Mouse (Mus musculus) monocyte, adult 5-6 weeks (primary cell): Measurements from ENCODE around the gene Gm12166. TPM values are rescaled to one million over a fixed set of nuclear protein-coding genes. Genes with fewer than 3 reads are reported as not detected.
"Not testable (repeated sequence)": the region's sequence is repeated elsewhere in the genome, so short reads cannot be mapped to it uniquely, and the experiment has no call there.

ENCODE experiments used
- ATAC-seq: fragments of 153-309, 156-312 bp; replicated peaks from 2 replicates; pipeline ENCODE4 v1.8.0; 2017; ENCODE audit warnings: mild to moderate bottlenecking; ENCODE audit not compliant: low TSS enrichment, insufficient number of reproducible peaks, severe bottlenecking, poor library complexity, low FRiP score
- total RNA-seq: library from RNA; stranded (forward); fragments of 200-1000, 200-491, 200-594 nt; gene quantifications from 3 replicates; pipeline ENCODE4 v1.2.3, GENCODE M21; 2017

Gm12166 gene
- total RNA-seq, 1 experiment from 2014 or later, result 17.4 TPM

GRCm38 (mm10) chr11:46059887-46060650 is 7.9 kb upstream of the Gm12166 start:
- no peak for ATAC-seq

DNA sequence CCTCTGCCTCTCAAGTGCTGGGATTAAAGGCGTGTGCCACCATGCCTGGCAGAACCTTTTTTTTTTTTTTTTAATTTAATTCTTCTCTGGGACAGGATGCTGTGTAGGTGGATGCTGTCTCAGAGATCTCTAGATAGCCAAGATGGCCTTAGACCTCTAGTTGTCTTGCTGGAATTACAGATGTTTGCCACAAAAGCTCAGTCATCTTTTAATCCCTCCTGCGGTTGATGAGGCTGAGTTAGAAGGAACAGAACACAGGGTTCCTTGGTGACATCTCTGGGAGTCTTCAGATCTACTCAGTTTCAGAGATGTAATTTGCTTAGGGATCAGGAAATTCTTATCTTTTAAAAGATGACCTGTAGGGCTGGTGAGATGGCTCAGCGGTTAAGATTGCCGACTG is 6.8 kb upstream of the Gm12166 start:
- no peak for ATAC-seq

- no peak for ATAC-seq
These were observed 5.9 kb upstream of the Gm12166 start for GRCm38 (mm10) chr11:46058011-46058410.

DNA sequence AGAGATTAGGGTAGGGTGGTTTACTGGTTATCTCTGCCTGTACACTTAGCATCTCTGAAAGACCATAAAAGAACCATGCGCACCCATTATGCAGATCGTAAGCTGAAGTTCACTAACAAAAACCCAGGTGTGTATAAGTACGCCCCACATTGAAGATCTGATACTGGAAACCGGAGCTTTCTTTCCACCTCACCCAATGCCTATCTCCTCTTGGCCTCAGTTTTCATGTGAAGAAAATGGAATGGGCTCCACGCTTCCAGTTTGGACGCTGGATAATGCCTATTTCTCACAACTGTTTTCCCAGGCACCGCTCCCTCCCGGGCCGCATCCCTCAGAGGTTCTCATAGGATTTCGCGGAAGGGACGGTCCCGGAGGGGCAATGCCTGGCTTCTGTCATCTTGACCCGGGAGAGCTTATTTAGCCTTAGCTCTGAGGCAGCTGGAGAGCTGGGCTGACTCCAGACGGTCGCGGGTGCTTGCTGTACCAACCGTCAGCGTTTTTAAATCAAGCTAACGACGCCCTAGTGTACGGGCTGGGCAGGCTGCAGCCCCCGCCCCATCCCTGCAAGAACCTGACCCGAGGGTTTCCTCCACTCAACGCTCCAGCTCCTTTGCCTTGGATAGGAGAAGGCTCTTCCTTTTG is 4.8 kb upstream of the Gm12166 start:
- no peak for ATAC-seq

- peak; percentile 45; the same call in 1 of the 2 replicates for ATAC-seq
These were observed 4.0 kb upstream of the Gm12166 start, which contains the start of gene Adam19 for GRCm38 (mm10) chr11:46055896-46056769. Adam19 (plus strand) TSS chr11:46055992.

DNA sequence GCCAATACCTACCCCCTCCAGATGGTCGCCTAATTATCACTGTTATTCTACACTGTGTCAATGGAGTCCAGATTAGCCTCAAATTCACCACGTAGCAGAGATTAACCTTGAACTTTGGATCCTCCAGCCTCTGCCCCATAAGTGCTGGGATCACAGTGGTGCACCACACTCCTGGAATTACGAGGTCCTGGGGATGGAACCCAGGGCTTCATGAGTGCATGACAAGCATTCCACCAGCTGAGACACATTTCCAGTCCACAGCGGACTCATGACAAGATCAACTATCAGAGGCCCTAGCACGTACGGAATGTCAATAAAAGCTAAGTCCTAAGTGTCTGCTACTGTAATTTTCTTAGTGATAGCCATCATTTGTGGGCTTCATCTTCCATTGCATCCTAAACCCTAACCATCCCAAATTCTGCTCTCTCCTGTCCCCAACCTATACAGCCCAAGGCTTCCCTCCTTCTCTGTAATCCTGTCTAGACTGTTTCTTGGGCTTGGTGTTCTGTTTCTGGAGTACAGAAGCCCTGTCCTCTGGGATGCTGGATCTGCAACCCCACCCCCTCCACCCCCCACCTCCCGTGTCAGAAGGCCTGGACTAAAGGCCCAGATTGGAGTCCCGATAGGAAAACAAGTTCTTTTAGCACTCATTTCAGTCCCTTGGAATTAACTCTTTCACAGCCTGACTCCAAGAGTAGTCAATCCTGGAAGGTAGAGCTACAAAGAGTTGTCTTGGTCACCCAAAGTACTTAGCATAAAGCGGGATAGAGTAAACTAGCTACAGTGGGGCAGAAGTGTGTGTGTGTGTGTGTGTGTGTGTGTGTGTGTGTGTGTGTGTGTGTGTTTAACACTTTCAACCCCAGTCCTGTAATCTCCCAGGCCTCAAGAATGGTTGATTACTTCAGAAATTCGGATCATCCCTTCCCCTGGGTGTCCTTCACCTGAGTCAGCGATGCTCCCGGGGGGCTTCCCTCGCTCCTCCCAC is 3.1 kb upstream of the Gm12166 start:
- ATAC-seq, result no peak

DNA sequence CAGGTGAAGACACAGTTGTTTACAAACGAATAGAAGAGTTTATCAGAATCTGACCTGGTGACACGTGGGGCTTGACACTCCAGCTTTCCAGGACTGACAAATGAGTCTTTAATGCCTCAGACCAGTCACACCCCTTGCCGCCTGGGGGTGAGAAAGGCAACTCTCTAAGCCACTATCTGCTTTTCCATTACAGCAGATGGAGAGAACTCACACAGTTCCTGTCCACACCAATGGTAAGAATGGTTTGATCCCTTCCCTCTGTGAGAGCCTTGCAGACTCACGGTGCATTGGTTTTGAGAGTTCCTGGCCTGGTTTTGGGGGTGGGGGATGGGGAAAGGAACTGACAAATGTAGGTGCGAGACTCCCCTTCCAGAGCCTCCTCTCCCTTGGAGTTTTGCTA is 2.2 kb upstream of the Gm12166 start:
- ATAC-seq, result no peak

DNA sequence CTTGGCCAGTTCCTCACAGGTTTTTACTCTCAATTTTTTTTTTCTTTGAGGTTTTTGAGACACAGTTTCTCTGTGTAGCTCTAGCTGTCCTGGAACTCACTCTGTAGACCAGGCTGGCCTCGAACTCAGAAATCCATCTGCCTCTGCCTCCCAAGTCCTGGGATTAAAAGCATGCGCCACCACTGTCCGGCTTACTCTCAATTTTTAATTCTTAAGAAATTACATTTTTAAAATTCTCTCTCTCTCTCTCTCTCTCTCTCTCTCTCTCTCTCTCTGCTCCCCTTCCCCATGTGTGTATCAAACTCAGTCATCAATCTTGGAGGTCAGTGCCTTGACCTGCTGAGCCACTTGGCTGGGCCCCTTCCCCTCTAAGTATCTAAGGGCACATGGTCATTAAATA is 1.3 kb upstream of the Gm12166 start:
- ATAC-seq, result not testable (repeated sequence)

DNA sequence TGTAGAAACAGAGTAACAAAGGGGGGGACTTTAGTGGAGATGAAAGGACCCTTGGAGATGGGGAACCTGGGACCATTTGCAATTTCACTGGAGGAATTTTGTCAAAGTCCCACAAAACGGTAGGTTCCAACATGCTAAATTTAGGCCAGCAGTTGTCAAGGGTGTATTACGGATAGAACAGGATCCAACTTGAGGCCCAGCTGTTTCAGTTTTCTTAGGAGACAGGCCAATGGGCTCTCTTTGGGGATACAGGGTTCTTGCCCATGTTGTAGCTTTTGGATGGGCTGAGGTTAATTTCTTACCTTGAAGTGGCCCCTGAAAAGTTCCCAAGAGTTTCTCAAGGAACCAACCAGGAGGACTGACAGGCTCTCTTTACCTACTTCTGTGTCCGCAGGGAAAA is 4.9 kb downstream of the Gm12166 start:
- ATAC-seq, result no peak

- ATAC-seq, result no peak
These were observed 7.3 kb downstream of the Gm12166 start for GRCm38 (mm10) chr11:46044781-46045180.

DNA sequence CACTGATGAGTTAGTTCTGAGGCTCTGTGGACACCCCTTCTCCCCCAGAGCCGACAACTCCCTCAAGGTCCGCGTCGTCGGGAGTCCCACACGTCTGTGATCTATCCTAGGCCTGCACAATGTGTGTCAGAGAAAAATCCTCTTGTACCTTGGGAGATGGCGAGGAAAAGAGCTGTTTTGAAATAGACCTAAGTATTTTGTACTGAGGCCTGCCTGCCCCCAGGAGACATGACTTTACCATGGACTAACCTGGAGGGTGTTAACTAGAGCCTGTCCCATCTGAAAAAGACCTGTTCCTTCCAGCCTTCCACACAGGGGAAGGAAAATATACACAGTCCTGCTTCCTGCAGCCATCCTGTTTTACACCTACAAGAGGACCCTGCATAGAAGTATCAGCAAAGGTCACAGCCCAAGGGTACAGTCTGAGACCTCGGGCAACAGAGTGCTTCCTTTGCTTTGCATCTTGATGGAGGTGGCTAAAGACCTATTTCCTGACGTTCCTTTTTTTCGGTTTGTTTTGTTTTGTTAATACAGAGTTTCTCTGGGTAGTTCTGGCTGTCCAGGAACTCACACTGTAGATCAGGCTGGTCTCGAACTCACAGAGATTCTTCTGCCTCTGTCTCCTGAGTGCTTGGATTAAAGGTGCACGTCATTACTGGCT is 10.4 kb downstream of the Gm12166 start:
- ATAC-seq, result no peak

DNA sequence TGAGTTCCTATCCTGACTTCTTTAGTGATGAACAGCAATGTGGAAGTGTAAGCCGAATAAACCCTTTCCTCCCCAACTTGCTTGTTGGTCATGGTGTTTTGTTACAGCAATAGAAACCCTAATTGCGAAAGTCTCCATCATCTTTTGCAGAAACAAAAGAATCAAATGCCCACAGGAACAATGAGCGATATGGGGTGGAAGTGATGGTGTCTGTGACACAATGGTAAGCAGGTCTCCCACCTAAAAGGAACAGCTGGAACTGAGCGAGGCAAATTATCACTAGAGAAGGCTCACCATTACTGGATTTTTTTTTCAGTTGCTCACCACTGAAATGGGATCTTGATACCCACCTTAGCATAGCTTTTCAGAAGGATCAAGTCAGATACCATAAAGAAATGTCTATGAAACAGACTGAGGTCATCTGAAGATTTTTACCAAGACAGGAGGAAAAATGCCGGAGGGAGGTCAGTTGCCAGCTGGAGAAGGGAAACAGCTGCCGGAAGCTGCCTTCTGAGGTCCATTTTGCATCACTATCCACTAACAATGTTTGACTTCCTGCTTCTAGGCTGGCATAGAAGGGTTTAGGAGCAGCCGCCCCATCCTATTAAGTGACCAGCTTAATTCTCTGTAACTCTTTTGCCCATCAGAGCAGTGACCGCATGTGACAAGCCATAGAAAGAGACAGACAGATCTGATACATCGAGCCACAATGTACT is 11.1 kb downstream of the Gm12166 start:
- no peak for ATAC-seq

DNA sequence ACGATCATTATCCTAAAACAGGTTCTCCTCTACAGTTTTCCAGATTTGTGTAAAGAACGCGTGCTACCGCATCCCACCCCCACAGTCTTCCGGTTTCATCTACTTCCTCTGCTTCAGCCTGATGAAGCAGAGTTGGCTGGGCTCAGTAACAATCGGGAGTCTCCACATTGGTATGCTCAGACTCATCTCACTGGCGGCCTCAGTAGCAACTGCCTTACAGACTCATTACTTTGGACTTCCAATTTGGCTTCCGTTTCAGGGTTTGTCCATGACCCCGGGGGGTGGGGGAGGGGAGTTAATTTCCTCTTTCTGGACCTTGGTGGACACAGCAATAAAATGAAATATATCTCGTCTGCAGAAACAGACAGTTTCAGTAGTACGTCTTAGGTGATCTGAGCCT is 12.8 kb downstream of the Gm12166 start:
- no peak for ATAC-seq

DNA sequence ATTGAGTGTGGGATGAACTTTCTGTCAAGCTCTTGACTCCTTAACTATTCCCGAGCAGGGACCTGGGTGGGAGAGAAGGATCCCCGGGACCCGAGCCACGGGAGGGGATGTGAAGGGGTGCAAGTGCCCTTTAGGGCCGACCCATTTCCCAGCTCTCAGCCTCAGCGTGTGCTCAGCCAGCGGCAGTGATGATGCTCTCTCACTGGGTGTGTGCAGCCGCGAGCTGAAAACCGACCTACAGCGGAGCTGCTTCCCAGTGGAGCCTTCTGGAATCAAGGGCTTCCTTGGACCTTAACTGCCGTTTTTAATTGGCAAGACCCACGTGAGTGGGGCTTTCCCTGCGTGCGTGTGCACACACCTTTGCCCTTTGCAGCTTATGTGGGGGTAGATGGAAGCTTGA is 13.2 kb downstream of the Gm12166 start:
- no peak for ATAC-seq

DNA sequence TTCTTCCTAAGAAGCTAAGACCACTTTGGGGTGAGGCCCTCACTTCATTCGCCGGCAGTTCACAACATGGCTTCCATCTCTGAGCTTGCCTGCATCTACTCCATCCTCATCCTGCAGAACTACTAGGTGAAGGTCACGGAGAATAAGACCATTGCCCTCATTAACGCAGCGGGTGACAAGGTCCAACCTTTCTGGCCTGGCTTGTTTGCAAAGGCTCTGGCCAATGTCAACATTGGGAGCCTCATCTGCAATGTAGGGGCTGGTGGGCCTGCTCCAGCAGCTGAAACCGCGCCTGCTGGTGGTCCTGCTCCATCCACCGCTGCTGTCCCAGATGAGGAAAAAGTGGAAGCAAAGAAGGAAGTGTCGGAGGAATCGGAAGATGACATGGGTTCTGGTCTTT is 15.7 kb downstream of the Gm12166 start:
- ATAC-seq, result no peak

DNA sequence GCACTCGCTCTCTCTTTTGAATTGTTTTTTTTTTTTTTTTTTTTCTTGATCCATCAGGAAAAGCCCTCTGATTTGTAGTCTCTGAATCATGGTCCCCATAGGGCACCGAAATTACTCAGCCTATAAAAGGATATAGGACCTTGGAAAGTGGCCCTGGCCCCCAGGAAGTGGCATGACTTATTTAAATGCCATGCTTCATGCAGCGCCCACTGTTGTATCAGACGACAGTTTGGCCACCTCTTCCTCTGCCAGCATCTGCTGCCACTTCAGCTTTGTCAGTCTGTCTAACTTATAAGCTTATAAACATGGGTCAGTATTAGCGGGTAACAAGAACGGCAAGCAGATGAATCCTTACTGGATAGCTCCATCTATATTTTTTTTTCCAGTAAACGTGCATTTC is 19.2 kb downstream of the Gm12166 start:
- ATAC-seq, result no peak

GRCm38 (mm10) chr11:46031470-46031869 is 20.7 kb downstream of the Gm12166 start:
- no peak for ATAC-seq
